Mouse (Mus musculus): ENCODE results near the gene Fbl. TPM values are rescaled to one million over a fixed set of nuclear protein-coding genes. Genes with fewer than 3 reads are reported as not detected.
"Not testable (repeated sequence)": the region's sequence is repeated elsewhere in the genome, so short reads cannot be mapped to it uniquely, and the experiment has no call there.

Fbl gene
- polyA plus RNA-seq, 1 experiment from 2014 or later: 167 TPM

DNA sequence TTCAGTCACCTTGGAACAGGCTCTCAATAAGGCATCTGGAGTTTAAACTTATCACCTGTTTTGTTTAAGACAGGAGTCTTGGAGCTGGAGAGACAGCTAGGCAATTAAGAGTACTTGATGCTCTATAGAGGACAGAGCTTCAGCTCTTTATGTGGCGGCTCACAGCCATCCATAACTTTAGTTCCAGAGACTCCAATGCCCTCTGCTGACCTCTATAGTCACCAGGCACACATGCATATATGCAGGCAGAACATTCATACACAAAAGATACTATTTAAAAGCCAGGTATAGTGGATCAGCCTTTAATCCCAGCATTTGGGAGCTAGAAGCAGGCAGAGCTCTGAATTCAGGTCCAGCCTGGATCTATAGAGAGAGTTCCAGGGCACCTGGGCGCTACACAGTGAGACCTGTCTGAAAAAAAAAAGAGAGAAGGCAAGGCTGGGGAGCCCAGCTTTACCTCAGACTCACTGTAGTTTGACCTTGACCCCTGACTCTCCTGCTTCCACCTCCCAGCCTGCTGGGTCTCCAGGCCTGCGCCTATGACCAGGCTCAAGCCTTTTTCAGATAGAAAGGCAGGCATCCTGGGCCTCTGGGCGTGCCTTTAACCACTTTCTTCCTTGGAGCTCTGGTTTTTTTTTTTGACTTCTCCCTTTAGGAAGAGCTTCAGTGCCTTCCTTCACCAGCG is 26.0 kb downstream of the Fbl start:
- no peaks in the 10 kb centered on the region for H3K4me1 ChIP-seq
- H3K9ac ChIP-seq: no peak overlapping the region
- H3K4me2 ChIP-seq: no peak overlapping the region
- no peak overlapping the region for H3K4me3 ChIP-seq
- H3K9me3 ChIP-seq: no peaks in the 10 kb centered on the region
- H3K27me3 ChIP-seq: no peaks in the 10 kb centered on the region
- no peak for ATAC-seq (ENCODE audit: insufficient number of reproducible peaks, insufficient read depth, low FRiP score, low TSS enrichment, low read depth)
- no peak overlapping the region for H3K27ac ChIP-seq
- WGBS: 82% methylated on average over 5 of the region's 5 CpGs
- peaks cover 68% of the 10 kb centered on the region for H3K36me3 ChIP-seq

DNA sequence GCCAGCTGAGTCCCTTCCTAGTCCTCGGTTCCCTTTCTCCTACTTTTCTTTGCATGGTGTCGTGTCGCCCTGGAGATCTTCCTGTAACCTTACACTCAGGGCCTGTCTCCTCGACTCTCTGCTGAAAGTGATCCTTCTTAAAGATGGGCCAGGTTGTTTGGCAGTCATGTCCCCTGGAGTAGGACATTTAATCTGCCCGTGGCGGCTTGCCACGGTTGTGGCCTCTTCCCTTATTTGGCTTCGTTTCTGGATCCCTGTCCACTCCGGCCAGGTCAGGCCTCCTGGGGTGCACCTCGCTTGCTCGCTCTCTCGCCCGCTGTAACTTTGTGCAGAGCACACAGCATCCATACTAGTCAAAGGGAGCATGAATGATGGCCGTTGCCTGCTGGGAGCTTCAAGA is 27.0 kb downstream of the Fbl start:
- Histone ChIP-seq H3K4me2 (no peak overlapping the region), H3K27ac (no peak overlapping the region), H3K9ac (no peak overlapping the region), H3K27me3 (no peaks in the 10 kb centered on the region), H3K9me3 (no peaks in the 10 kb centered on the region), H3K36me3 (peaks cover 58% of the 10 kb centered on the region), H3K4me1 (no peaks in the 10 kb centered on the region), H3K4me3 (no peak overlapping the region)
- ATAC-seq (ENCODE audit: insufficient number of reproducible peaks, insufficient read depth, low FRiP score, low TSS enrichment, low read depth): no peak
- 75% methylated on average over 14 of the region's 14 CpGs for WGBS

DNA sequence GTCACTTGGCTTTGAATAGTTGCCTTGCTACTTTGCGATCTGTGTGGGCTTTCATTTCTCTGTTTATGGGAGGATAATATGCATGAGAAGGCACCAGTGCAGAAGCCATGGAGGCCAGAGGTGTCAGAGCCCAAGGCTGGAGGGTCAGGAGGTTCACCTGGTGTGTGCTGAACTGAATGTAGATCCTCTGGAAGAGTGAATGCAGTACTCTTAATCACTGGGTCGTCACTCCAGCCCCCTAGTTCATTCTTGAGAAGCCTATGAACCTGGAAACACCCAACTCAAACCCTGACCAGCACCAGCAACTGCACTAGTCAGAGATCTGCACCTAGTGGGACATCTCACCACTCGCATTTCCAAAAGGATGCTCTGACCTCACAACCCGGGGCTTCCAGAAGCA is 29.5 kb downstream of the Fbl start:
- Histone ChIP-seq H3K9ac (no peak overlapping the region), H3K9me3 (no peaks in the 10 kb centered on the region), H3K27ac (no peak overlapping the region), H3K27me3 (no peaks in the 10 kb centered on the region), H3K4me1 (no peaks in the 10 kb centered on the region), H3K36me3 (peaks cover 34% of the 10 kb centered on the region), H3K4me2 (no peak overlapping the region), H3K4me3 (no peak overlapping the region)
- 71% methylated on average over 4 of the region's 4 CpGs for WGBS
- no peak for ATAC-seq (ENCODE audit: insufficient number of reproducible peaks, insufficient read depth, low FRiP score, low TSS enrichment, low read depth)

DNA sequence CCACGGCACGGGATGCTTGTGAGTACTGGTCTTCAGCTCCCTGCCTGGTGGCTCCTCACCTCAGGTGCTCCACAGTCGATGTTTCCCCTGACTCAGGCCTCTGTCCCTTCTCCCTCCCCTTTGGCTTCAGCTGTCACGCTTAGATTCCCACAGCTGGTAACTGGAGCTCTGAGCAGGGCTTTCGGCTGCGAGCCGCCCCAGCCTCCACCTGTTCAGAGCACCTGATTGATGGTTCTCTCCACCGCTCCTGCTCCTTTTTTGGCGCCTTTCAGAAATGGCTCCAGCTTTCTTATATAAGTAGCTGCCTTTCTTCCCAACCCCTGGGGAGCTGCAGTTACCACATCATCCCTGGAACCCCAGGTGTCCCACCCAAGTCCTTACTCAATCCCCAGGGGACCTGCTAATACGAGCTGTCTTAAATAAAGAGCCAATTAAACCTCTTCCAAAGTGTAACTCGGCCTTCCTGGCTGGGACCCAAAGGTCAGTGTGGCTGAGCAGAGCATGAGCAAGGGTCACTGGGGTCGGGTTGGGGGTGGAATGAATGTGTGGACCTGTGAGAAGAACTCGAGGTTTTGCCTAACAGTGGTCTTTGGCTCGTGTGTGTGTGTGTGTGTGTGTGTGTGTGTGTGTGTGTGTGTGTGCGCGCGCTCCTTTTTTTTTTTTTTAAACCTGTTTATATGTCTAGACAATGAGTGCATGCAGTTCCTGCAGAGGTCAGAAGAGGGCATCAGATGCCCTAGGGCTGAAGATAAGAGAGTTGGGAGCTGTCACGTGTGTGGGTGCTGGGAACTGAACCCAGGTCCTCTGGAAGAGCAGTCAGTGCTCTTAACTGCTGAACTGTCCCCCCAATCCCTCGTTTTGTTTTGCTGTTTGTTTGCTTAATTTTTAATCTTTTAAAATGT is 33.9 kb downstream of the Fbl start:
- H3K27me3 ChIP-seq: no peaks in the 10 kb centered on the region
- H3K36me3 ChIP-seq: peaks cover 5% of the 10 kb centered on the region
- no peak overlapping the region for H3K9ac ChIP-seq
- WGBS: 62% methylated on average over 19 of the region's 19 CpGs
- H3K27ac ChIP-seq: no peak overlapping the region
- H3K4me3 ChIP-seq: no peak overlapping the region
- no peaks in the 10 kb centered on the region for H3K4me1 ChIP-seq
- H3K9me3 ChIP-seq: no peaks in the 10 kb centered on the region
- no peak for ATAC-seq (ENCODE audit: insufficient number of reproducible peaks, insufficient read depth, low FRiP score, low TSS enrichment, low read depth)
- no peak overlapping the region for H3K4me2 ChIP-seq

DNA sequence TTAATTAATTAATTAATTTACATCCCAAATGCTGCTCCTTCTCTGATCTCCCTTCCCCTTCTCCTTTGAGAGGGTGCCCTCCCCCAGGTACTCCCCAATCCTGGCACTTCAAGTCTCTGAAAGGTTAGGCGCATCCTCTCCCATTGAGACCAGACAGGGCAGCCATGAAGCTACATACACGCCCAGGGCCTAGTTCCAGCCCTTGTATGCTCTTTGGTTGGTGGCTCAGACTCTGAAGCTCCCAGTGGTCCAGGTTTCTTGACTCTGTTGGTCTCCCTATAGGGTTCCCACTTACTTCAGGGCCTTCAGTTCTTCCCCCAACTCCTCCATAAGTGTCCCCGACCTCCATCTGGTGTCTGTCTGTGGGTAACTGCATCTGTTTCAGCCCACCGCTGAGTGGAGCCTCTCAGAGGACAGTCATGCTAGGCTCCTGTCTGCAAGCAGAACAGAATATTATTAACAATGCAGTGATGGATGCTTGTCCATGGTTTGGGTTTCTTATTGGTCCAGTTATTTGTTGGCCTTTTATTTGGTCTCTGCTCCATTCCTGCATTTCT is 36.6 kb downstream of the Fbl start:
- ATAC-seq (ENCODE audit: insufficient number of reproducible peaks, insufficient read depth, low FRiP score, low TSS enrichment, low read depth): no peak
- Histone ChIP-seq H3K9ac (no peak overlapping the region), H3K27ac (no peak overlapping the region), H3K4me2 (no peak overlapping the region), H3K27me3 (no peaks in the 10 kb centered on the region), H3K4me1 (no peaks in the 10 kb centered on the region), H3K9me3 (no peaks in the 10 kb centered on the region), H3K4me3 (no peak overlapping the region), H3K36me3 (no peaks in the 10 kb centered on the region)
- WGBS: 60% methylated on average over 4 of the region's 4 CpGs

DNA sequence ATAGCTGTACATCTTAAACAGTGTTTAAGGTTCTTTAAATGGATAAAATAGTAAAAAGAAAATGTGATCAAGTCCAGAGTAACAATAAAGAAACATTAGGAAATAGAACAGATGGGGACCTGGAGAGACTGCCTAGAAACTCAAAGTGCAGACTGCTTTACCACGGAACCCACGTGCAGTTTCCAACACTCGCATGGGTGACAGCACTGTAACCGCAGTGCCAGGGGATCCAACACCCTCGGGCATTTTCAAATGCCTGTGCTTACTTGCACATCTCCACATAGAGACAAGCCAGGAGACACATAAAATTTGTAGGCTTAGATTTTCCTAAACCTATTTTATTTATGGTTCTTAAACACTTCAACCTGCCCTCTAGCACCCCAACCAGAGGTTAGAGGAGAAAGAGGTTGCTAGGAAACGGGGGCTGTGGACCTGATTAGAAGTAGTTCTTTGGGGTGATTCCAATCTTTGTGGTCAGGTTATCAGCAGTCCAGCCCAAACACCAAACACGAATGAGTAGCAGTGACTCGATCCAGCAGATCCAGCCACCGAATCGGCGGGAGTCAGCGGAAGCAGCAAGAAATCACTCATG is 39.0 kb downstream of the Fbl start:
- no peak for ATAC-seq (ENCODE audit: insufficient number of reproducible peaks, insufficient read depth, low FRiP score, low TSS enrichment, low read depth)
- Histone ChIP-seq H3K27ac (0 out of 2 replicates have a peak overlapping the region, but pooled peaks have one; percentile 13), H3K4me1 (no peaks in the 10 kb centered on the region), H3K4me3 (peak overlapping the region; percentile 35), H3K36me3 (no peaks in the 10 kb centered on the region), H3K4me2 (peak overlapping the region; percentile 55), H3K9me3 (no peaks in the 10 kb centered on the region), H3K9ac (peak overlapping the region; percentile 64), H3K27me3 (no peaks in the 10 kb centered on the region)
- 45% methylated on average over 12 of the region's 12 CpGs for WGBS

DNA sequence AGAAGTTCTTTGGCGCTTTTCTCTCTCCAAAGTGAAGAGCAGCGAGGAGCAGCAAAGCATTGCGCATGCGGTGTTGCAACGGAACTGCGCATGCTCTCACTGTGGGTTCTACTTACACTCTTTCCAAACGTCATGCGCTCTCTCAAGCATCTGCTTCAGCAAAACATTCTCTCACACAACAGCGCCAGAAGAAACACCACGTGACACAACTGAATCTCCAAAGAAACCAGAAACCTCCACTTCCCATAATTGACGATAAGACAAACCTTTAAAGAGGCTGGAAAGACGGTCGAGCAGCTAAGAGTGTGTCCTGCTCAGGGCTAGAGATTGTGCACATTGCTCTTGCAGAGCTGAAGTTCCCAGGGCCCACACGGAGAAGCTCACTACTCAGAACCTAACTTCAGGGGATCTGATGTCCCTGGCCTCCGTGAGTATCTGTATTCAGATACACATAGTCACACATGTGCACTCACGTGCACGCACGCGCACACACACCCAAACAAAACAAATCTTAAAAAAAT is 39.5 kb downstream of the Fbl start:
- Histone ChIP-seq H3K27me3 (no peaks in the 10 kb centered on the region), H3K36me3 (no peaks in the 10 kb centered on the region), H3K4me3 (peak overlapping the region; percentile 35), H3K9ac (peak overlapping the region; percentile 64), H3K4me1 (no peaks in the 10 kb centered on the region), H3K9me3 (no peaks in the 10 kb centered on the region), H3K4me2 (peak overlapping the region; percentile 55), H3K27ac (0 out of 2 replicates have a peak overlapping the region, but pooled peaks have one; percentile 13)
- 51% methylated on average over 19 of the region's 19 CpGs for WGBS
- no peak for ATAC-seq (ENCODE audit: insufficient number of reproducible peaks, insufficient read depth, low FRiP score, low TSS enrichment, low read depth)

DNA sequence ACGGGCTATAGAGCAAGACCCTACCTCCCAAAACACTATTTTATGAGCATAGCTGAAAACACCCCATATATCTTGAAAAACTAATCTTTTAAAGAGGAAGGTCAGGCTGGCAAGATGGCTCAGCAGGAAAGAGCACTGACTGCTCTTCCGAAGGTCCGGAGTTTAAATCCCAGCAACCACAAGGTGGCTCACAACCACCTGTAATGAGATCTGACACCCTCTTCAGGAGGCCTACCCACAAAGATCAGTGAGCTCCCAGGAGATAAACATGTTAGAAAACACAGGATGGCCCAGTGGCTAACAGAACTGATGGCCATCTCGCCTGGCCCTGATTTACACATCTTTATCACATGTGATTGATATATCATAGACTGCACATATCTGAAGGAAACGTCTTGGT is 41.2 kb downstream of the Fbl start:
- no peak overlapping the region for H3K4me2 ChIP-seq
- no peak overlapping the region for H3K9ac ChIP-seq
- no peak overlapping the region for H3K27ac ChIP-seq
- H3K4me3 ChIP-seq: no peak overlapping the region
- no peaks in the 10 kb centered on the region for H3K27me3 ChIP-seq
- 55% methylated on average over 5 of the region's 5 CpGs for WGBS
- no peaks in the 10 kb centered on the region for H3K4me1 ChIP-seq
- no peaks in the 10 kb centered on the region for H3K9me3 ChIP-seq
- no peak for ATAC-seq (ENCODE audit: insufficient number of reproducible peaks, insufficient read depth, low FRiP score, low TSS enrichment, low read depth)
- no peaks in the 10 kb centered on the region for H3K36me3 ChIP-seq

DNA sequence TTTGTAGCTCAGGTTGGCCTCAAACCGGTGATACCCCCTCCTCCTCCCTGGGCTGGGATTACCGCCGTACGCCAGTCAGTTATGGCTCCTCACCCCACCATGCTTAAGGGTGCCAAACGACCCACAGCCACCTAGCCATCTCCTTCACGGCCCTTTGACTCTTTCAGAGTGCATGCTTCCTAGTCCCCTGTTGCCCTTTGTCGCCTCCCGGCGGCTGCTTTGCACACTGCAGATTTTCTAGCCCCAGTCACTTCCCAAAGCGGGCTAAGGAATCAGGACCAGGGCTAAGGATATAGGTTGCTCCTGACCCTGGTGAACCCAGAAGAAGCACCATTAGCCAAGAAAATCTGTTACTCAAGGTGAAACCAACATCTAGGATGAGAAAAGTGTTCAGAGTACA is 44.6 kb downstream of the Fbl start:
- H3K9ac ChIP-seq: no peak overlapping the region
- ATAC-seq (ENCODE audit: insufficient number of reproducible peaks, insufficient read depth, low FRiP score, low TSS enrichment, low read depth): no peak
- no peaks in the 10 kb centered on the region for H3K4me1 ChIP-seq
- H3K36me3 ChIP-seq: no peaks in the 10 kb centered on the region
- WGBS: 34% methylated on average over 9 of the region's 10 CpGs
- H3K27me3 ChIP-seq: no peaks in the 10 kb centered on the region
- H3K27ac ChIP-seq: no peak overlapping the region
- no peak overlapping the region for H3K4me2 ChIP-seq
- no peaks in the 10 kb centered on the region for H3K9me3 ChIP-seq
- no peak overlapping the region for H3K4me3 ChIP-seq

DNA sequence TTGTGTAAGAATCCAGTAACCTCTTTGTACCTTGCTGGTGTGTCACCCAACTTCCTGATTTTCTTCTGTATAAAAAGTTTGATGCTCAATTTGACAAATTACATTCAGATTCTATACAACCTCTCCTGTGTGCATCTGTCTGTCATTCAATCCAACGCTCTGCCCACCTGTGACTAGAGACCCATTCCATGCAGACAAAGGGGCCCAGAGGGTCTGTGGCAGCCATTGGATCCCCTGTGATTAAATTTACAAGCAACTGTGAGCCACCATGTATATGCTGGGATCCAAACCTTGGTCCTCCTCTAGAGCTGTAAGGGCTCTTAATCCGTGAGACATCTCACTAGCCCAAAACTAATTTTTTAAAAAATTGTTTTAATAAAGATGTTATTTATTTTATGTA is 46.4 kb downstream of the Fbl start:
- H3K27me3 ChIP-seq; H3K4me2 ChIP-seq; H3K9ac ChIP-seq; H3K4me1 ChIP-seq; H3K9me3 ChIP-seq; H3K27ac ChIP-seq; H3K36me3 ChIP-seq; H3K4me3 ChIP-seq; ATAC-seq (ENCODE audit: insufficient number of reproducible peaks, insufficient read depth, low FRiP score, low TSS enrichment, low read depth): not testable (repeated sequence)
- WGBS: 89% methylated on average over 2 of the region's 2 CpGs

DNA sequence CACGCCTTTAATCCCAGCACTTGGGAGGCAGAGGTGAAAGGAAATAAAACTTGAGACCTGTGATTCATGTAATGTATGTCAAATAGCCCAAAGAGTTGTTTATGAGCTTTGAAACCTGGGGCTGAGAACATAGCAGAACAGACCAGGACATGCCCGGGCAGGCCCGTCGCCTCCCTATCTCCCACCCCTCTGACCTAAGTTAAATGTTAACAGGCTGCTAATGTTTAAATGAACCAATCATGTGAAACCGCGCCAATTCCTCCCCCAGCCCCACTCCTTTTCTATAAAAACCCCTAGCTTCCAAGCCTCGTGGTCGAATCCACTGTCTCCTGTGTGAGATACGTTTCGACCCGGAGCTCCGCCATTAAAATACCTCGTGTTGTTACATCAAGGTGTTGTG is 48.3 kb downstream of the Fbl start:
- not testable (repeated sequence) for ATAC-seq (ENCODE audit: insufficient number of reproducible peaks, insufficient read depth, low FRiP score, low TSS enrichment, low read depth); H3K9me3 ChIP-seq; H3K27ac ChIP-seq; H3K9ac ChIP-seq; H3K27me3 ChIP-seq; H3K4me3 ChIP-seq; H3K4me1 ChIP-seq; H3K36me3 ChIP-seq; H3K4me2 ChIP-seq
- WGBS: 91% methylated on average over 13 of the region's 13 CpGs

Measured in embryonic facial prominence, embryonic 13.5 days (tissue).